Mouse (Mus musculus) thymus, adult 2 months (tissue): ENCODE data around the gene Fcgbp. TPM values are rescaled to one million over a fixed set of nuclear protein-coding genes. Genes with fewer than 3 reads are reported as not detected.

Experiments
- DNase-seq: peaks from one replicate; pipeline ENCODE4 v3.0.0; 2021
- H3K27ac ChIP-seq: fragments of 200-500 bp; 2 replicates; pipeline ENCODE4 v1.5.1; 2012; ENCODE audit warnings: low read length, control low read depth; ENCODE audit not compliant: control insufficient read depth, insufficient read depth
- H3K27me3 ChIP-seq: fragments of 200-500 bp; 2 replicates; pipeline ENCODE4 v1.6.1; 2012; ENCODE audit warnings: mild to moderate bottlenecking, low read length, moderate library complexity, mixed read lengths; ENCODE audit not compliant: control insufficient read depth, insufficient read depth
- H3K36me3 ChIP-seq: fragments of 200-500 bp; 2 replicates; pipeline ENCODE4 v1.6.1; 2012; ENCODE audit warnings: mild to moderate bottlenecking, low read length, moderate library complexity; ENCODE audit not compliant: control insufficient read depth, insufficient read depth
- H3K4me1 ChIP-seq: fragments of 200-500 bp; replicated peaks from 2 replicates; pipeline ENCODE4 v1.6.1; 2012; ENCODE audit warnings: low read length; ENCODE audit not compliant: control insufficient read depth, insufficient read depth
- H3K4me3 ChIP-seq: fragments of 200-500 bp; 2 replicates; pipeline ENCODE4 v1.5.1; 2012; ENCODE audit warnings: mild to moderate bottlenecking, low read length, control low read depth, moderate library complexity; ENCODE audit not compliant: control insufficient read depth, insufficient read depth
- CTCF ChIP-seq: fragments of 200-500 bp; IDR thresholded peaks from 2 replicates; pipeline ENCODE4 v1.5.1; 2012; ENCODE audit warnings: mild to moderate bottlenecking, control low read depth, low read length, moderate library complexity, borderline replicate concordance; ENCODE audit not compliant: control insufficient read depth, poor library complexity, insufficient read depth; ENCODE audit errors: extremely low read depth
- POLR2A ChIP-seq: fragments of 200-500 bp; IDR thresholded peaks from 2 replicates; pipeline ENCODE4 v1.6.1; 2012; ENCODE audit warnings: mild to moderate bottlenecking, low read length, control low read depth, moderate library complexity; ENCODE audit not compliant: control insufficient read depth, poor library complexity, insufficient read depth; ENCODE audit errors: extremely low read depth
- WGBS: fragments of 180-500 bp; shearing (Covaris S2); methylation state at CpG from one replicate; pipeline ENCODE4 v1.1.7; 2018; 5-methylcytosine and 5-hydroxymethylcytosine counted together
- polyA plus RNA-seq: library from polyadenylated mRNA; depleted of rRNA; stranded (reverse); fragments of >200 nt; gene quantifications from 2 replicates; pipeline ENCODE4 v1.2.3, GENCODE M21; 2012

Gene Fcgbp
- polyA plus RNA-seq, 1 experiment, result 296 TPM

- Histone ChIP-seq H3K36me3 (no peaks in the 10 kb centered on the region), H3K27ac (no peak overlapping the region), H3K4me1 (no peaks in the 10 kb centered on the region), H3K4me3 (no peak overlapping the region), H3K27me3 (no peaks in the 10 kb centered on the region)
- WGBS, result 98% methylated on average over 1 of the region's 1 CpGs
- TF ChIP-seq CTCF (no peak), POLR2A (no peak)
- no peak for DNase-seq
Observed at GRCm38 (mm10) chr7:28059972-28060371, 11.1 kb upstream of the Fcgbp start.

- Histone ChIP-seq H3K27me3 (no peaks in the 10 kb centered on the region), H3K4me1 (no peaks in the 10 kb centered on the region), H3K27ac (no peak overlapping the region), H3K4me3 (no peak overlapping the region), H3K36me3 (no peaks in the 10 kb centered on the region)
- no peak for DNase-seq
- WGBS, result 78% methylated on average over 3 of the region's 3 CpGs
- no peak for TF ChIP-seq POLR2A
- no peak for TF ChIP-seq CTCF
Observed at GRCm38 (mm10) chr7:28068661-28069060, 2.4 kb upstream of the Fcgbp start.

DNA sequence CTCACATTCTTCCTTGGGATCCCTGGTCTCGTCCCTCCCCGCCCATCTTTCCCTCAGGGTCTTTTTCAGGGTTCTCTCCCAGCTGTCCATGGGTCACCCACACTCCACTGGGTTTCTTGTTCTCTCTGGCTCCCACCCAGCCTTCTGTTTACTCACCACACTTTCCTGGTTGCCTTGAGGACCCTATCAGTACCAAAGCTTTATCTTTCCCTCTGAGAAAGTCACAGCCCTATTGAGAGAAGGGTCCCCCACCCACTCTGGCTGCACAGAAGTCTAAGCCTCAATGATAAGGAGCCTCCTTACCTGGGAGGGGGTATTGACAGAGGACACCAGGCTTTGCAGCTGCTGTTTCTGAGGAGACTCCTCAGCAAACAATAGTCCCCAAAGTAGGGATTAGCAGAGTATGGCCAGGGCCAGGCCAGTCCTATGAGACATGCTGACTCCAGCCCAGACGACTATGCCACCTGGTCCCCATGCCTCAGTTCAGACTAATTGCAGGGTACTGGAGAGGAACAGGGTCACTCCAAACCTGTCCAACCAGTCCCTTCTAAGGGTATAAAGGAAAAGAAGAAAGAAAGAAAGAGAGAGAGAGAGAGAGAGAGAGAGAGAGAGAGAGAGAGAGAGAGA, 1.4 kb upstream of the Fcgbp start:
- WGBS, result 49% methylated on average over 3 of the region's 3 CpGs
- no peaks in the 10 kb centered on the region for H3K27me3 ChIP-seq
- no peak overlapping the region for H3K27ac ChIP-seq
- TF ChIP-seq POLR2A (no peak), CTCF (no peak)
- no peaks in the 10 kb centered on the region for H3K36me3 ChIP-seq
- no peak for DNase-seq
- H3K4me1 ChIP-seq, result no peaks in the 10 kb centered on the region
- H3K4me3 ChIP-seq, result no peak overlapping the region

DNA sequence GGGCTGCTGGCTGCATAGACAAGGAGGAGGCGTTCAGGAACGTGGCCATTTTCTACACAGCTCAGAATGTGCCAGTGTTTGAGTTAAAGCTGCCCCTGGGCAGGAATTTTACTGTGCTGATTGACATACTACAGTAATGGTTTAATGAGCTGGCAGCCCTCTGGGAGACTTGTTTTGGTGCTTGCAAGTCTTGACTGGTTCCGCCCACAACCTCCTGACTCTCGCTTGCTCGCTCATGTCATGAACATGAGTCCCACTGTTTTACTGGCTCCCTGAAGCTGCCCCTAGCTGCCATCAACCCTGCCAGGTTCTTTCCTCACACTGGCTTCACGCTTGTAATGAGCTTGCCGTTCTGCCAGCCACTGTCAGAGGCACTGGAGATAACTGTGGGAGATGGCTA, 13.2 kb downstream of the Fcgbp start:
- H3K36me3 ChIP-seq, result no peaks in the 10 kb centered on the region
- H3K27me3 ChIP-seq, result no peaks in the 10 kb centered on the region
- H3K27ac ChIP-seq, result no peak overlapping the region
- WGBS, result 86% methylated on average over 7 of the region's 7 CpGs
- TF ChIP-seq CTCF (no peak), POLR2A (no peak)
- H3K4me1 ChIP-seq, result no peaks in the 10 kb centered on the region
- no peak for DNase-seq
- no peak overlapping the region for H3K4me3 ChIP-seq

- 82% methylated on average over 16 of the region's 16 CpGs for WGBS
- Histone ChIP-seq H3K27me3 (no peaks in the 10 kb centered on the region), H3K4me3 (no peak overlapping the region), H3K4me1 (no peaks in the 10 kb centered on the region), H3K27ac (no peak overlapping the region), H3K36me3 (no peaks in the 10 kb centered on the region)
- no peak for DNase-seq
- TF ChIP-seq POLR2A (no peak), CTCF (no peak)
Observed at GRCm38 (mm10) chr7:28086236-28086635, 15.2 kb downstream of the Fcgbp start.

- no peak overlapping the region for H3K4me3 ChIP-seq
- 66% methylated on average over 11 of the region's 11 CpGs for WGBS
- no peaks in the 10 kb centered on the region for H3K27me3 ChIP-seq
- DNase-seq, result no peak
- TF ChIP-seq POLR2A, result no peak
- TF ChIP-seq CTCF, result no peak
- no peak overlapping the region for H3K27ac ChIP-seq
- no peaks in the 10 kb centered on the region for H3K4me1 ChIP-seq
- no peaks in the 10 kb centered on the region for H3K36me3 ChIP-seq
Observed at GRCm38 (mm10) chr7:28093541-28093940, 22.5 kb downstream of the Fcgbp start.

GRCm38 (mm10) chr7:28099101-28099500, 28.1 kb downstream of the Fcgbp start:
- Histone ChIP-seq H3K27ac (no peak overlapping the region), H3K4me1 (no peaks in the 10 kb centered on the region), H3K4me3 (no peak overlapping the region), H3K27me3 (no peaks in the 10 kb centered on the region), H3K36me3 (no peaks in the 10 kb centered on the region)
- DNase-seq, result no peak
- 96% methylated on average over 16 of the region's 16 CpGs for WGBS
- TF ChIP-seq CTCF (no peak), POLR2A (no peak)
